Mouse (Mus musculus) limb, embryonic 12.5 days (tissue): ENCODE measurements around the gene Slc2a5. TPM values are rescaled to one million over a fixed set of nuclear protein-coding genes. Genes with fewer than 3 reads are reported as not detected.

Source experiments
- ATAC-seq: fragments of 200-750 bp; cut with Nextera tagmentation; 2 replicates; pipeline ENCODE4 v1.8.0; 2017; ENCODE audit warnings: low read depth, moderate TSS enrichment; ENCODE audit not compliant: insufficient number of reproducible peaks, insufficient read depth, low FRiP score, low TSS enrichment
- H3K27ac ChIP-seq: fragments of 300-500 bp; sonication (generic); 2 replicates; pipeline ENCODE4 v1.5.1; 2016; ENCODE audit warnings: mild to moderate bottlenecking, moderate library complexity
- H3K27me3 ChIP-seq: fragments of 300-500 bp; sonication (generic); 2 replicates; pipeline ENCODE4 v1.6.1; 2016; ENCODE audit warnings: mild to moderate bottlenecking, moderate library complexity
- H3K36me3 ChIP-seq: fragments of 300-500 bp; sonication (generic); 2 replicates; pipeline ENCODE4 v1.6.1; 2016; ENCODE audit warnings: mild to moderate bottlenecking, moderate library complexity
- H3K4me1 ChIP-seq: fragments of 300-500 bp; sonication (generic); replicated peaks from 2 replicates; pipeline ENCODE4 v1.6.1; 2016
- H3K4me2 ChIP-seq: fragments of 300-500 bp; sonication (generic); 2 replicates; pipeline ENCODE4 v1.6.1; 2016; ENCODE audit warnings: mild to moderate bottlenecking, moderate library complexity
- H3K4me3 ChIP-seq: fragments of 300-500 bp; sonication (generic); replicated peaks from 2 replicates; pipeline ENCODE4 v1.5.1; 2016; ENCODE audit warnings: mild to moderate bottlenecking
- H3K9ac ChIP-seq: fragments of 300-500 bp; sonication (generic); replicated peaks from 2 replicates; pipeline ENCODE4 v1.6.1; 2016; ENCODE audit warnings: mild to moderate bottlenecking, moderate library complexity
- H3K9me3 ChIP-seq: fragments of 300-500 bp; sonication (generic); 2 replicates; pipeline ENCODE4 v1.6.1; 2016; ENCODE audit warnings: mild to moderate bottlenecking, moderate library complexity
- WGBS: fragments of 180-500 bp; shearing (Covaris S2); methylation state at CpG from one replicate; pipeline ENCODE4 v1.1.7; 2016; 5-methylcytosine and 5-hydroxymethylcytosine counted together
- polyA plus RNA-seq: library from polyadenylated mRNA; unstranded; fragments of >200 nt; fragmentation: Nextera tagmentation; extraction: Ambion mirVana; gene quantifications from 2 replicates; pipeline ENCODE4 v1.2.1, GENCODE M21; 2016

Gene Slc2a5
- polyA plus RNA-seq, 1 experiment from 2014 or later: 1.6 TPM

GRCm38 (mm10) chr4:150087161-150087889 is 31.8 kb upstream of the Slc2a5 start, which contains the start of gene Gpr157:
Gene Gpr157 (plus strand): TSS chr4:150087365.
- Histone ChIP-seq H3K27me3 (peaks cover 32% of the 10 kb centered on the region), H3K4me3 (peak within 1 kb of the TSS; percentile 64), H3K4me2 (peak within 1 kb of the TSS; percentile 98), H3K9me3 (peaks cover 3% of the 10 kb centered on the region; the same call in 1 of the 2 replicates), H3K4me1 (peaks cover 8% of the 10 kb centered on the region), H3K36me3 (no peaks in the 10 kb centered on the region), H3K27ac (peak within 1 kb of the TSS; percentile 80), H3K9ac (peak within 1 kb of the TSS; percentile 63)
- 1% methylated on average over 55 of the region's 56 CpGs for WGBS
- peak; percentile 95 for ATAC-seq

DNA sequence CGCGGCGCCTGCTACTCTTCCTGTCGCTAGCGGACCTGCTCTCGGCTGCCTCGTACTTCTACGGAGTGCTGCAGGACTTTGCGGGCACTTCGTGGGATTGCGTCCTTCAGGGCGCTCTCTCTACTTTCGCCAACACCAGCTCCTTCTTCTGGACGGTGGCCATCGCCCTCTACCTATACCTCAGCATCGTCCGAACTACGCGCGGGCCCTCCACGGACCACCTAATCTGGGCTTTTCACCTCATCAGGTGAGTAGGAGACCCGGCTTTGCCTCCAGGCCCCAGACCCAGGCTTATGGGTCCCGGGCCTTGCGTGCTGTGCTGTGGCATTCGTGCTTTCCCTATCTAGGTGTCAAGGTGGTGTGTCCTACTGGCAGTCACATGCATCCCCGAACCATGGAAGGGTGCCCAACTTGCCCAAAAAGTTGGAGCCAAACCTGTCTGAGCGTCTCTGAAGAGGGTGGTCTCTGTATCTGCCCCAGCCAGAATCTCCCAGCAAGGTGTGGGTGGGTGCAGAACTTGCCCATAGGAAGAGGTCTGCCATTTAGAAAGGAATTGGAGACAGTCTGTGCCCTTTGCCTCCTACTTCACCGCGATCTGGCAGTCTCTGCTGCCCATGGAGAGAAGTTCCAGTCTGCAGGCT is 31.1 kb upstream of the Slc2a5 start:
- H3K9ac ChIP-seq: peak overlapping the region; percentile 63
- peaks cover 8% of the 10 kb centered on the region for H3K4me1 ChIP-seq
- 15% methylated on average over 29 of the region's 29 CpGs for WGBS
- H3K27me3 ChIP-seq: peaks cover 32% of the 10 kb centered on the region
- no peak overlapping the region; the same call in 1 of the 2 replicates for H3K27ac ChIP-seq
- peak overlapping the region; percentile 64 for H3K4me3 ChIP-seq
- peaks cover 3% of the 10 kb centered on the region; the same call in 1 of the 2 replicates for H3K9me3 ChIP-seq
- peak overlapping the region; percentile 98 for H3K4me2 ChIP-seq
- ATAC-seq: no peak
- no peaks in the 10 kb centered on the region for H3K36me3 ChIP-seq

GRCm38 (mm10) chr4:150089121-150089520 is 30.0 kb upstream of the Slc2a5 start:
- H3K9ac ChIP-seq: no peak overlapping the region
- H3K4me1 ChIP-seq: peaks cover 18% of the 10 kb centered on the region
- H3K36me3 ChIP-seq: no peaks in the 10 kb centered on the region
- no peak overlapping the region for H3K27ac ChIP-seq
- ATAC-seq: no peak
- H3K4me2 ChIP-seq: peak overlapping the region; percentile 98; the same call in 1 of the 2 replicates
- H3K4me3 ChIP-seq: no peak overlapping the region
- 65% methylated on average over 10 of the region's 10 CpGs for WGBS
- peaks cover 36% of the 10 kb centered on the region for H3K27me3 ChIP-seq
- H3K9me3 ChIP-seq: no peaks in the 10 kb centered on the region

DNA sequence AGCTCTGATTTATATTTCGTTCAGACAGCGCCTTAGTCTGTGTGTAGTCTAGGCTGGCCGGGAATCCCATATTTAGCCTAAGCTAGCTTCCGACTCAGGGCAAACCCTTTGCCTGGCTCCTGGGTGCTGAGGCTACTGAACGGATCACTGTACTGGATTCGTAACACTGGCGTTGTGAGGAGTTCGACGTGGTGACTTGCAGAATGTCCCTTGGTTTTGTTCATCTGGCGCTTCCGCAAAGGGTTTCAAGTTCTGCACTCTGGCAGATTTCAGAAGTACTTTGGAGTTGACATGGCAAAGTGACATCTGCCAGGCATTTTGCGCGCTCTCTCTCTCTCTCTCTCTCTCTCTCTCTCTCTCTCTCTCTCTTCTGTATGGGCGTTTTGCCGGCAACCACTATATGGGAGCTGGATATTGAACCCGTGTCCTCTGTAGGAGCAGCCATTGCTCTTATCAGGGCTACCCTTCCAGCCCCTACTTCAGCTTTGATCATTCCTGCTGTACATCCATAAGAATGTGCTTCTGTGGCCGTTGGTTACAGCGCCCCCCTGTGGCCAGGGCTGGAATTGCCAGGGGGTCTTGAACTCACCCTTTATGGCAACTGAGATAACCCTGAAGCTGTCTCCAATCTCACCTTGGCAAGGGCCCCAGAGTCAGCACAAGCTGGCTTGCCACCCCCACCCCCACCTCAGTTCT is 27.0 kb upstream of the Slc2a5 start:
- peaks cover 27% of the 10 kb centered on the region for H3K4me1 ChIP-seq
- no peak overlapping the region for H3K4me2 ChIP-seq
- H3K4me3 ChIP-seq: no peak overlapping the region
- WGBS: 84% methylated on average over 18 of the region's 18 CpGs
- no peak for ATAC-seq
- H3K9ac ChIP-seq: no peak overlapping the region
- peaks cover 37% of the 10 kb centered on the region for H3K27me3 ChIP-seq
- H3K36me3 ChIP-seq: no peaks in the 10 kb centered on the region
- no peaks in the 10 kb centered on the region for H3K9me3 ChIP-seq
- no peak overlapping the region for H3K27ac ChIP-seq

DNA sequence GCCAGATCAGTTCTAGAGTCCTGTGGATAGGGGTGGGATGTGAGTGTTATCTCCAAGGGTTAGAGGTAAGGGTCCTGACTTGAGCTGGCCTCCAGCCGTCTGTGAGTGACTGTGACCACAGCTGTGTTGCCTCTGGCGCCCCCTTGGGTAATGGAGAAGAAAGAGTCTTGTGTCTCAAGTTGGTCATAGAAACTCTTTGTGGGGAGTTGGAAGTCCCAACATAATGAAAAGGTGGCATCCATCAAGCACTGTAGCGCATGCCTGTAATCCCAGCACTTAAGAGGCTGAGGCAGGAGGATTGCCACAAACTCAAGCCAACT is 26.5 kb upstream of the Slc2a5 start:
- no peak overlapping the region for H3K4me2 ChIP-seq
- H3K27me3 ChIP-seq: peaks cover 37% of the 10 kb centered on the region
- 55% methylated on average over 3 of the region's 3 CpGs for WGBS
- H3K9me3 ChIP-seq: no peaks in the 10 kb centered on the region
- H3K27ac ChIP-seq: no peak overlapping the region
- no peak overlapping the region for H3K9ac ChIP-seq
- ATAC-seq: no peak
- H3K36me3 ChIP-seq: no peaks in the 10 kb centered on the region
- H3K4me3 ChIP-seq: no peak overlapping the region
- H3K4me1 ChIP-seq: peaks cover 27% of the 10 kb centered on the region

GRCm38 (mm10) chr4:150093560-150094462 is 25.3 kb upstream of the Slc2a5 start:
- 50% methylated on average over 11 of the region's 12 CpGs for WGBS
- no peaks in the 10 kb centered on the region for H3K9me3 ChIP-seq
- H3K27me3 ChIP-seq: peaks cover 27% of the 10 kb centered on the region
- H3K4me2 ChIP-seq: no peak overlapping the region
- no peak overlapping the region; the same call in 1 of the 2 replicates for H3K9ac ChIP-seq
- H3K36me3 ChIP-seq: no peaks in the 10 kb centered on the region
- H3K27ac ChIP-seq: peak overlapping the region; percentile 26; the same call in 1 of the 2 replicates
- H3K4me3 ChIP-seq: no peak overlapping the region
- no peak for ATAC-seq
- H3K4me1 ChIP-seq: peaks cover 19% of the 10 kb centered on the region

GRCm38 (mm10) chr4:150094463-150094789 is 24.7 kb upstream of the Slc2a5 start:
- peaks cover 19% of the 10 kb centered on the region for H3K4me1 ChIP-seq
- H3K4me3 ChIP-seq: no peak overlapping the region
- no peaks in the 10 kb centered on the region for H3K36me3 ChIP-seq
- no peak overlapping the region for H3K4me2 ChIP-seq
- H3K9ac ChIP-seq: no peak overlapping the region; the same call in 1 of the 2 replicates
- H3K9me3 ChIP-seq: no peaks in the 10 kb centered on the region
- no peak for ATAC-seq
- H3K27me3 ChIP-seq: peaks cover 25% of the 10 kb centered on the region
- H3K27ac ChIP-seq: peak overlapping the region; percentile 26; the same call in 1 of the 2 replicates
- 52% methylated on average over 5 of the region's 5 CpGs for WGBS

- Histone ChIP-seq H3K9me3 (no peaks in the 10 kb centered on the region), H3K36me3 (no peaks in the 10 kb centered on the region), H3K27me3 (peaks cover 20% of the 10 kb centered on the region), H3K4me3 (no peak overlapping the region), H3K4me1 (peaks cover 19% of the 10 kb centered on the region), H3K9ac (no peak overlapping the region), H3K27ac (no peak overlapping the region), H3K4me2 (no peak overlapping the region)
- no peak for ATAC-seq
- WGBS: 71% methylated on average over 7 of the region's 7 CpGs
Measured at GRCm38 (mm10) chr4:150096309-150096708, 22.8 kb upstream of the Slc2a5 start.

DNA sequence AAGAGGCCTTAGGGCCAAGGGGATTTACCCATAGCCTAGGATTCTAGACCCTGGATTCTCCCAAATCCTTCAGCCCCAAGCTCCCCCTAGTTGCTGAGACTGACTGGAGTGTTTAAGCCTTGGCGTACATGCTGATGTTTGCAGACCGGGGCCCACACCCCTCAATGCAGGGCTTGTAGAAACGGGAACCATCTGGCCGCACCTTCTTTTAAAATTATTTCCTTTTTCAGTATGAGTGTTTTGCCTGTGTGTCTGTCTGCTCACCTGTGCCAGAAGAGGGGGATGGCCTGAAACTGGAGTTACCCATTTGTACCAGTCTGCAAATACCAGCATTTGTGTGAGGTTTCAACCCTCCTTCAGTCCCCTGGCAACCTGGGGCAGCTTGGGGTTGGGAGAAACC is 21.2 kb upstream of the Slc2a5 start:
- ATAC-seq: no peak
- Histone ChIP-seq H3K9me3 (no peaks in the 10 kb centered on the region), H3K4me2 (no peak overlapping the region), H3K27ac (no peak overlapping the region), H3K4me1 (peaks cover 19% of the 10 kb centered on the region), H3K4me3 (no peak overlapping the region), H3K9ac (no peak overlapping the region), H3K36me3 (no peaks in the 10 kb centered on the region), H3K27me3 (peaks cover 19% of the 10 kb centered on the region)
- WGBS: 70% methylated on average over 4 of the region's 4 CpGs

DNA sequence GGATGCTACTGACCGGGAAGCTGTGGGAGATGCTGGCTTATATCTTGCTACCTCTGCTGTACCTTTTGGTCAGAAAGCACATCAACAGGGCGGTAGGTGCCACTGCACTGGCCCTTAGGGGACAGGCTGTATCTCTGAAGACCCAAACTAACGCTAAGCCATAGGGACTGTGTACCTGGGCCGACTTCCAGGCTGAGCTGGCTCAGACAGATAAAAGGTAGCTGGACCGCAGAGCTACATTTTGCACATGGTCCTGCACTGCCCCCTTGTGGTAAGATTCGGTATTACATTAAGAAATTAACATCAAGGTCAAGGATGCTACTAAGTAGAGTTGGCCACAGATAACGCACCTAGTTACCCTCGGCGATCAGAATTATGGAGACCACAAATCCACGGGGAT is 20.2 kb upstream of the Slc2a5 start:
- no peak overlapping the region for H3K9ac ChIP-seq
- WGBS: 22% methylated on average over 10 of the region's 10 CpGs
- no peak for ATAC-seq
- peaks cover 18% of the 10 kb centered on the region for H3K27me3 ChIP-seq
- H3K4me3 ChIP-seq: no peak overlapping the region
- H3K36me3 ChIP-seq: no peaks in the 10 kb centered on the region
- H3K4me1 ChIP-seq: peaks cover 14% of the 10 kb centered on the region
- H3K27ac ChIP-seq: no peak overlapping the region
- H3K4me2 ChIP-seq: no peak overlapping the region
- no peaks in the 10 kb centered on the region for H3K9me3 ChIP-seq
